Mouse (Mus musculus) heart, postnatal 25 days (tissue): ENCODE results near the gene Cdk2ap2. TPM values are rescaled to one million over a fixed set of nuclear protein-coding genes. Genes with fewer than 3 reads are reported as not detected.

Experiments
- DNase-seq: peaks from one replicate; pipeline ENCODE4 v3.0.0; 2022; ENCODE audit warnings: low spot score
- intact Hi-C: fragments of 180-260 bp; cut with DNase I; formaldehyde crosslinking; loops from one replicate; pipeline ENCODE4 v1.15.1; 2025
- total RNA-seq, 2 experiments: library from RNA; stranded (reverse); gene quantifications; 2 replicates each; pipeline ENCODE4 v1.2.3; 2021

The Cdk2ap2 gene
- total RNA-seq, 2 experiments from 2014 or later, result 36.6 to 45.1 TPM

DNA sequence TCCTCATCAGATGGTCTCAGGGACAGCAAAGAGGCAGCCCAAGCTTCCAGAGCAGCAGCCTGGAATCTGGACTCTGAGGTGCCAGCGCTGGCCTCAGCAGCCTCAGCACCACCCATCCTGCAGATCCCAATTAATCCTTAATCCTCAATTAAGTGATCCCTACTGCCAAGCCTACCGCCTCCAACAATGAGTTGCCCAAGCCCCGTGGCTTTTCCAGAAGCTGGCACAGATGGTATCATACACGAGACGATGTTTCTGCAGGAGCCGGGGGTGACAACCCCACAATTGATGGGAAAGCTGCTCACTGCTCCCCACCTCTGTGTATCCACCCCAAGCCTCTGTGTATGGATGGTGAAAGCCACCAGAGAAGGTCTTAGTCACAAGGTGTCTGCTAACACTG, 7.9 kb upstream of the Cdk2ap2 start:
- intact Hi-C loops, result no loop called here

DNA sequence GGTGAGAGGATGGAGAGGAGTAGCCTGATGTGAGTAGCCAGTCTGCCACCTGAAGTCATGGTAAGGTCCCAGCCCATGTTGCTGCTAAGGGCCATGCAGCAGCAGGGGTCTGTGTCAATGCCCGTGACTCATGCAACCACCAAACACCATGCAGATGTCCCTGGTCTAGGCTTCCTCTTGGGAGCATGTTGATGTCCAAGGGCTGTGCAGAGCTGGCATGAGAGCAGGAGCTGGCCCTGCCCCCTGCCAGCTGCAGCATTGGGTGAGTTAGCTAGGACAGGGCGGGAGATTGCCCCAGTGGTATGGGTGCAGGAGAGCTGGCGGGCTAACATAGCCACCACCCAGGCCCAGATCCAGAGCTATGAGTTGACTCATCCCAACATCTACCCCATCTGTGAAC, 6.5 kb upstream of the Cdk2ap2 start:
- intact Hi-C loops, result no loop called here
- no peak for DNase-seq

More for the DNA sequence above, 7.9 kb upstream of the Cdk2ap2 start:
- DNase-seq, result no peak

DNA sequence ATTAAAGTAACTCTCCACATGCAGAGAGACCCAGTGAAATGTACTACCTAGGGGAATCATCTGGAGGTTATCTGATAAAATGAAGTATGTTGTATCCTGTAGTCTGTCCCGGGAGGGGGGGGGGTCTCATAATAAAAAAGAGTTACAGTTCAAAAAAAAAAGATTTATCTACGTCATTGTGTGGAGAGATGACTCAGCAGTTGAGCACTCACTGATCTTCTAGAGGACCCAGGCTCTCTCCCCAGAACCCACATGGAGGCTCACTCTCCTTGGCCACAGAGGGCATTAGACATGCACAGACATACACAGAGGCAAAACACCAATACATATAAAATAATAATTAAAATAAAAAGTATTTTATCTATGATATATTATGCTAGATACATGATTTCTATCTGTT, 5.6 kb upstream of the Cdk2ap2 start:
- intact Hi-C loops, result no loop called here
- no peak for DNase-seq

DNA sequence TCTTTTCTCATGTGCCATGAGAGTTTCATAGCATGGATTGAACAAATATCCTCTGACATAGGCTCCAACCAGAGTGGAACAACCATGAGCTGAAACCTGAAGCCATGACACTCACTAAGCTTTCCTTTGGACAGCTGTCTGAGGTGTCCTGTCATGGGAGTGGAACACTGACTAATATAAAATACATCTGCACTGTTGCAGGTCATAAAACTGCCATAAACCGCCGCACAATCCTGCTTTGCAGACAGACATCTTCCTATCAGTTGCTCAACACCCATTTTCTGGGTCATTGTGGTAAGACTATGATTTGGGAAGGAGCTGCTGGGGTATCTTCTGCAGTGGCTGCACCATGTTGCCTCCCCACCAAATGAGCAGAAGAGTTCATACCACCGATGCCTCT, 4.2 kb upstream of the Cdk2ap2 start:
- no peak for DNase-seq
- intact Hi-C loops, result no loop called here

DNA sequence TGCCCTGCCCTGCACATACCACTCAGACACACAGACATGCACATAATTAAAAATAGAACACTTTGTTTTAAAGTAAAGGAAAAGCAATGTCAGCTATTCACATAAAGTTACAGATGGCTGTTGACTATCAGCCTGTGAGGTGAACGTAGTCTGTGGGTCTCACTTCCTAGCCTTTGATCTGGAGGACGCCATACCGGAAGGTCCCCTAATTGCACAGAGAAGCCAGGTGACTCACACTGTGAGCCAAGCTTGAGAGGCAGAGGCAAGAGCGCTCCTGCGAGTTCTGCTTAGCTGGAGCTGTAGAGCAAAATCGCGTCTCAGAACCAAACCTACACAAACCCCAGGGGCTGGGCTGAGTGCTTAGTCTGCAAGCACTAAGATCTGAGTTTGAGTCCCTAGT, 3.2 kb upstream of the Cdk2ap2 start:
- intact Hi-C loops, result no loop called here
- no peak for DNase-seq

DNA sequence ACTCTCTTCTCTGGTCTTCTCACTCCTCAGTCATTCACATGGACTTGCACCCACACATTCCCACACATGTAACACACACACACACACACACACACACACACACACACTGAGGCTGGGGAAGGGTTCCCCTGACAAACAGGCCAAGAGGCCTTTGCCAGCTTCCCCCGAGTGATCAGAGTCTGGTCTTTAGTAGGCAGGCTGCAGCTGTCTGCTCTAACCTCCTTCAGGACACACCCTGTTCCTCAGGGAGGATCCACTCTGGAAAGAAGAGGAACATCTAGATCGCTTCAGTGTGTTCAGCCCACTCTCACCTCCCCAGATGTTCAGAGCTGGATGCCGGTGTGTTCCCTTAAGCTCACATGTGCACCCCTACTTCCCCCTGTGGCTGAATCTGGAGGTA, 2.6 kb upstream of the Cdk2ap2 start:
- no peak for DNase-seq
- intact Hi-C loops, result no loop called here

DNA sequence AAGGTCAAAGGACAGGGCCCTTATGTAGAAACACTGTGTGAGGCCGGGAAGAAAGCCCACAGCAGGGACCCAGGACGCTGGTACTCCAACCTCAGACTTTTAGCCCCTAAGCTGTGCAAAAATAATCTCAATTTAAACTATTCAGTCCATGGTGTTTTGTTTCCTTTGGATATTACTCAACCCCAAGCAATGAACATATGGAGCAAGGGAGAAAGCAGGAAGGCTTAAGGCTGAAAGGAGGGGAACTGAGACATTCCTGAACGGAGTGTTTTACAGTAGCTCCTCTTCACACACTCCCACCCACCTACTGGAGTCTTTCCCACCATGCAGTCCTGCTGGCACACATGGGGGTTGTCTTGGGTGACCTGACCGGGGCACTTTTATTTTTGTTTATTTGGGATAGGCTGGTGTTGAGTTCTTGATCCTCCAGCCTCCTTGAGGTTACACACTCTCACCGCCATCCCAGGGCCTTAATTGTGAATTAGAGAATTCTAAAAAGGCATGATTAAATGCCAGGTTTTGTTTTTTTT, 2.1 kb upstream of the Cdk2ap2 start:
- DNase-seq, result no peak
- intact Hi-C loops, result no loop called here

DNA sequence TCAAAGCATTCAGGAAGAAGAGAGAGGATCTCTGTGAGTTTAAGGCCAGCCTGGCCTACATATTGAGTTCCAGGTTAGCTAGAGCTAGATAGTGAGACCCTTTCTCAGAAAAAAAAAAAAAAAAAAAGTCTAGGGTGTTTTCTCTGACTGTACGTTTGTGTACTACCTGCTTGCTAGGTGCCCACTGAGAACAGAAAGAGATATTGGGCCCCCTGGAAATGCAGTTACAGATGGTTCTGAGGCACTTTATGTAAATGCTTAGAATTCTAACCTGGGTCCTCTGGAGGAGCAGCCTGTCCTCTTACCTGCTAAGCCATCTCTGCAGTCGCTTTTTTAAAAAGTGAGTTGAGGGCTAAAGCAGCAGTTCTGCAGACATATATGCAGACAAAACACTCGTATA, 1.2 kb upstream of the Cdk2ap2 start:
- intact Hi-C loops, result no loop called here
- DNase-seq, result no peak

DNA sequence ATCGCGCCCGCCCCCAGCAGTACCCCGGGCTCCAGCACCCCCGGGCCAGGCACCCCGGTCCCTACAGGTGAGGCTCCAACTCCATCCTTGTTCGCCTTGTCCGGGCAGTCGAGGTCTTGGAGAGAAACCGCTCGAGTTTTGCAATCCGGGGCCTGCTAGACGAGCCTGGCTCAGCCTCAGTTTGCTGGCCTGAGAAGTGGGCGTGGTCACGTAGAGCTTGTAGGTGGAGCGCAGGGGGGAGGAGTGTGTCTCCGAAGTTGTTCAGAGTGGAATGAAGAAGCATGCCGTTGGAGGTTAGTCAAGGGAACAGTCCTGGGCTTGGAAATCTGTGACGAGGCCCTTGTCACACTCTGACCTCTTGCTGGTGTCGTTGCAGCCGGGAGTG, 451 bp downstream of the Cdk2ap2 start:
- intact Hi-C loops, result no loop called here

DNA sequence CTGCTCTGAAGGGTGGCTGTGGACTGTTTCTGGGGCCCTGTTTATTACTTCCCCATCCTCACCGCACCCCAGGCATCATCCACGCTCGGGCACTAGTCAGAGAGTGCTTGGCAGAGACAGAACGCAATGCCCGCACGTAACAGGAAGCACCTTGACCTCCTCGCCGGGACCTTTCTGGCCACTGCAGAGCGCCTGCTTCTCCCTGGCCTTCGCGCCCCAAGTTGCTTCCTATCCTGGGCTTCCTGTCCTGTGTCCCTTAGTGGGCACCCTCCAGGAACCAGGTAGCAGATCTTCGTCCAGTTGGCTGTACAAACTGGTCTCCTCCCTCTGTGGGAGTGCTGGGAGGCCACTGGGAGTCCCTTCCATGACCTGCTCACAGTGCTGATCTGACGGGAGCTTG, 1.4 kb downstream of the Cdk2ap2 start:
- intact Hi-C loops, result loop anchor here (2.0 kb wide), 1 partner anchor 130 kb away; no protein-coding TSS in a partner anchor

More for the DNA sequence above, 451 bp downstream of the Cdk2ap2 start:
- no peak for DNase-seq

DNA sequence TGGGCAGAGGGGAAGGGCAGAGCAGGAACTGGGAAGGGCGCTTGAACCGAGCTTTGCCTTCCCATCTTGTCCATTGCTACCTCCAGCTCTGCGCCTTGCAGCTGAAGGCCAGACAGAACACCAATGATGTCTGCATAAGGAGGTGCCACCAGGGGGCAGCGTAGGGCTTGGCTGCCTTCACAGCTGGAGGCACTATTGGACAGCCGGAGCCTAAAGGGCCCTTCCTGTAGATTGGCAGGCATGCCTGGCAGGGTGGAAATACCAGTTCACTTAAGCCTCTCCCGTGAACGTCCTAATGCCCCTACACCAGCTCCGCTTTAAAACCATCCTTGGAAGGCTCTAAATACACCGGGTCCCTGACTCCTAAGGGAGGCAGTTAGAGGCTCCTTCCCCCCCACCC, 2.1 kb downstream of the Cdk2ap2 start:
- intact Hi-C loops, result loop anchor here (2.0 kb wide), 1 partner anchor 130 kb away; no protein-coding TSS in a partner anchor
- DNase-seq, result peak; percentile 83

More for the DNA sequence above, 1.4 kb downstream of the Cdk2ap2 start:
- no peak for DNase-seq

DNA sequence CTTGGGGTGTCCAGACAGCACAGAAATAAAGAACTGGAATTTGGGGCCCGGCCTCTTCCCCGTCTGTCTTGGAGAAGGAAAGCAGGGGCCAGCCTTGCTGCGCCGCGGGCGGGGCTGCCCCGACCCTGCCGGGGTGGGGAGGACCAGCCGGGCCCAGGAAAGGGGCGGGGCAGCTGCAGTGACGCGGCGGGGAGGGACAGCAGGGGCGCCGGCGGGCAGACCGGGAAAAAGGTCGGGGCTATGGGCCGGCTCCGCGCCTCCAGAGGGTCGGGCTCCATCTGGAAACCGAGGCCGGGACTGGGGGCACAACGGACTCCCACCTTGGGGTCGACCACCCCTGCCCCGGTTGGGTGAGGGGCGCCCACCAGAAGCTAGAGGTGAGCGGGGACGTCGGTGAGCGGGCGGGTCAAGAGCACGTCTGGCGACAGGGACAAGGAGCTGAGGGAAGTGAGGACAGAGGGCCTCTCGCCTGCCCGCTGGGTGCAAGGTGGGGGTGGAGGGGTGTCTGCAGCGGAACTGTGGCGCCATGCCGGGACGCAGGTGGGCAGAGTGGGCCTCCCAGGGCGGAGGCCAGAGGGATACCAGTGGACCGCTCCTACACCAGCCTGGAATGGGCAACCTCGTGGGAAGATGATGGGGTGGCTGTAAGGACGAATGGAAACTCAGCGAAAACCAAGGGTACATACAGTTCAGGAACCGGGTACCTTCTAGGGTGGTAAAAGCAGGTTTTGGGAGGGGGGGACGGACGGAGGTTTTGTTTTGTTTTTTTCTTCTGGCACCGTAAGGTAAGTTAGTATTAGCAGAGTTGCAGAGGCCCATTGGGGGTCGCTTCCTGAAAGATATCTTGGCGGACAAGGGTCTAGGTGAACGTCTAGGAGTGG, 3.1 kb downstream of the Cdk2ap2 start, which contains the start of gene Pitpnm1:
TSS of gene Pitpnm1 (plus strand) at position 162 of the 881 bp plus-strand sequence.
- intact Hi-C loops, result loop anchor here (2.0 kb wide), 2 partner anchors 19 to 129 kb away; no protein-coding TSS in a partner anchor
- DNase-seq, result peak; percentile 73

DNA sequence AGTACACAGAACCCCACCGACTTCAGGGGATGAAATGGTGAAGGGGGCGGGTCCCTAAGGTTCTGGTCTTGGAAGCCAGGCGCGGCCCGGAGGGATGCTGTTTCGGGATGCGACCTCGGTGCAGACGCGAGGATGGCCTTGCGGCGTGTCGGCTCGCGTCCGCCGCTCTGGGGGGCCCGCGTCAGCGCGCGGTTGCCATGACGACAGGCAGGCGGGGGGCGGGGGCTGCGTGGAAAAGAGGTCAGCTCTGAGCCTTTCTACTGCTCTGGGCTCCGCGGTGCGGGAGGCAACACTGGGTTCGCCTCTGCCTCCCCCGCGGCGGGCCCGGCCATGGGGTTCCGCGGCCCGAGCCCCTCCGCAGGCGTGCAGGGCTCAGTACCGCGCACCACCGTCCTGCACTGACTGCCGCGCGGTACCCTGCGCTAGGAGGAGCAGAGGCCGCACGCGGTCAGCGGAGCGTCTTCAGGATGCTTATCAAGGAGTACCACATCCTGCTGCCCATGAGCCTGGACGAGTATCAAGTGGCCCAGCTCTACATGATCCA, 3.8 kb downstream of the Cdk2ap2 start:
- no peak for DNase-seq
- intact Hi-C loops, result loop anchor here (2.0 kb wide), 1 partner anchor 18 kb away; no protein-coding TSS in a partner anchor

DNA sequence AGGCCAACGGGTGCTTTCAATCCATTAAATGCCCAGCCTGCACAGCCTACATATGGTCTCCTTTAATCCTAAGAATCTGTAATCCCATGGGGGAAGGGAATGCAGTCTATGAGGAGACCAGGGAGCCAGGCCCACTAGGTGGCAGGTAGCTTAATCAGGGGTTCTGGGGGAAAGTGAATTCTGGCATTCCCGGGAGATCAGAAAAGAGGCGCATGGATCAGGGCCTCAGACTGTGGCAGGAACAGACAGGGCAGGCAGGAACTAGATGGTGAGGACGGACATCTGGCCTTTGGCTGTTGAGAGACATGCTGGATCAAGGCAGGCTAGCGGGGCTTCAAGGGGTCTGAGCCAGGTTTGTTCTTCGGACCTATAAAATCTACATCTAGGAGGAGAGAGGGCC, 4.5 kb downstream of the Cdk2ap2 start:
- no peak for DNase-seq
- intact Hi-C loops, result loop anchor here (2.0 kb wide), 1 partner anchor 17 kb away; no protein-coding TSS in a partner anchor

DNA sequence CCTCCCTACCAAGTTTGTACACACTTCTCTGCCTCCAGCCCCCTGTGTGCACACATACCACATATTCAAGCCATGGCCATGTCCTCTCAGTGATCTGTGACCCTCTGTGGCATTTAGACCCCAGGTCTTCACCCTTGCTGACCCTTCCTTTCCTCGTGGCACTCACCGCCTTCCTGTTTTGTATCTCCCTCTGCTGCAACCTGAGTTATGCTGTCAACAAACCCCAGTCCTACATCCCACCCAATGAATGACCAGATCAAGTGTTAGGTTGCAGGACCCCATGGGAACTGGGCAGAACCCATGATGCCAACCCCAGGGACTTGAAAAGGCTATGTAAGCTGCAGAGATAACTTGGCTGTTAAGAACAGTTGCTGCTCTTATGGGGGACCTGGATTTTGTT, 5.1 kb downstream of the Cdk2ap2 start:
- DNase-seq, result no peak
- intact Hi-C loops, result no loop called here

DNA sequence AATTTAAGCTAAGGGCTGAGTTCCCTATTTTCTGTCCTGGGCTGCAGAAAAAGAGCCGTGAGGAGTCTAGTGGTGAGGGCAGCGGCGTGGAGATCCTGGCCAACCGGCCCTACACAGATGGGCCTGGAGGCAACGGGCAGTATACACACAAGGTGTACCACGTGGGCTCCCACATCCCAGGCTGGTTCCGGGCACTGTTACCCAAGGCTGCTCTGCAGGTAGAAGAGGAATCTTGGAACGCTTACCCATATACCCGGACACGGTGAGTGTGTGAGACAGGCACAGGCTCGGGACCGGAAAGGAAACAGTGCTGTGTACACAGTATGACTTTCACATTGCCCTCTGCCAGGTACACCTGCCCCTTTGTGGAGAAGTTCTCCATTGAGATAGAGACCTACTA, 5.6 kb downstream of the Cdk2ap2 start:
- DNase-seq, result no peak
- intact Hi-C loops, result no loop called here

DNA sequence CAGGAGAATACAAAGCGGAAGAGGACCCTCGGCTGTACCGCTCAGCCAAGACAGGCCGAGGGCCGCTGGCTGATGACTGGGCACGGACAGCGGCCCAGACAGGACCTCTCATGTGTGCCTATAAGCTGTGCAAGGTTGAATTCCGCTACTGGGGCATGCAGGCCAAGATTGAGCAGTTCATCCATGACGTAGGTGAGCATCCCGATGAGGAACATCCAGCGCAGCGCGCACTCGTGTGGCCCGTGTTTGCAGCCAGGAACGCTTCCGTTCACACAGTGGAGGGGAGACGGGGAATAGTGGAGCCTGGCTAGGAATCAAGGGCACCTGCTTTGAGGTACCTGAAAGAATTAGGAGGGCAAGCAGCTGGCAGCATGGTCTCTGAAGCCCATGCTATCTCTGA, 6.3 kb downstream of the Cdk2ap2 start:
- intact Hi-C loops, result no loop called here
- DNase-seq, result no peak

DNA sequence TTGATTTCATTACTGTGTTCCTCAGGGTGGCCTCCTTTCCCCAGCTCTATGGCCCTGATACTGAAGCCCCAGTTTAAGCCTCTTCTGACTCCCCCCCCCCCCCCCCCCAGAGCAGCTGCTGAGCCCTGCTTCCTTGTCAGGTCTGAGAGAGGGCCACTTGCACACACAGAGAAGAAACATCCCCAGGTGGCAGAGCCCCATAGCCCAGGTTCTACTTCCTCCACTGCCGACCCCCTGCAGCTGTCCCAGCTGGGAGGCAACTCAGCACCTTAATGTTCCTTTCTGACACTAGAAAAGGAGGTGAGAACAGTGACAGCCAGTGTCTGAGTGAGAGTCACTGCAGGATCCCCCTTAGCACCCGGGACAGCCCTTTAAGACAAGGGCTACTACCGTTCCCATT, 6.8 kb downstream of the Cdk2ap2 start:
- intact Hi-C loops, result no loop called here
- no peak for DNase-seq

DNA sequence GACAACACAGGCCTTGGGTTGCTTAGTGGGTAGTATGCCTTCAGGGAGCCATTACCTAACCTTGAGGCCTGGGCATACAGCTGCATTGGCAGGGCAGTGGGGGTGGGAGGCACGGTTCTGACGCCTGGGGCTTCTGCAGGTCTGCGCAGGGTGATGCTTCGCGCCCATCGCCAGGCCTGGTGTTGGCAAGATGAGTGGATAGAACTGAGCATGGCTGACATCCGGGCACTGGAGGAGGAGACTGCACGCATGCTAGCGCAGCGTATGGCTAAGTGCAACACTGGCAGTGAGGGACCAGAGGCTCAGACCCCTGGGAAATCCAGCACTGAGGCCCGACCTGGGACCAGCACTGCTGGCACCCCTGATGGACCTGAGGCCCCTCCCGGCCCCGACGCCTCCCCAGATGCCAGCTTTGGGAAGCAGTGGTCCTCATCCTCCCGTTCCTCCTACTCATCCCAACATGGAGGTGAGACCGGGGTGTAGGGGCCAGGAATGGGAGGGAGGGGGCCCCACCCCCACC, 7.8 kb downstream of the Cdk2ap2 start:
- intact Hi-C loops, result no loop called here
- no peak for DNase-seq

DNA sequence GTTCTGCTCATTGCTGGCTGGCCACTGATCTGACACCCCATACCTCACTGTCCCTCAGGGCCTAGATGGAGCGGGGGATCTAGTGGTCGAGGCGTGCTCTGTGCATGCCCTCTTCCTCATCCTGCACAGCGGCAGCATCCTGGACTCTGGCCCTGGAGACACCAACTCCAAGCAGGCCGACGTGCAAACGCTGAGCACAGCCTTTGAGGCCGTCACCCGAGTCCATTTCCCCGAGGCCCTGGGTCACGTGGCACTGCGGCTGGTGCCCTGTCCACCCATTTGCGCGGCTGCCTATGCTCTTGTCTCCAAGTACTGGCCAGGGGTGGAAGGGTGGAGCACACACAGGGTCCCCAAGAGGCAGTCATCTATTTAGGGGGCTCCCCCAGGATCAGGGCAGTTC, 9.7 kb downstream of the Cdk2ap2 start:
- intact Hi-C loops, result no loop called here
- DNase-seq, result no peak

DNA sequence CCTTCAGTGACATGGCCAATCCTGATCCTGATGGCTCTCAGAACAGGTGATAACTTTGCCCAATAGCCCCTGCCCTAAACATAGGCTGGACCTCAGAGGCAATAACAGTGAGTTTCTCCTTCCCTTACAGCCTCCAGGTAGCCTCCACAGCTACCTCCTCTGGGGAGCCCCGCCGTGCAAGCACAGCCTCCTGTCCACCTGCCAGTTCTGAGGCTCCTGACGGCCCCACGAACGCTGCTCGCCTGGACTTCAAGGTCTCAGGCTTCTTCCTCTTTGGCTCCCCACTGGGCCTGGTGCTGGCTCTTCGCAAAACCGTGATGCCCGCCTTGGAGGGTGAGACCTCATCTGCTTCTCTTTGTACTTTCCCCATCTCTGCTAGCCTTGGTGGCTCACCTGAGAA, 11.6 kb downstream of the Cdk2ap2 start:
- intact Hi-C loops, result no loop called here
- DNase-seq, result no peak
